Mouse (Mus musculus) gastrocnemius, postnatal 10 days (tissue): ENCODE results near the gene Spns2. TPM values are rescaled to one million over a fixed set of nuclear protein-coding genes. Genes with fewer than 3 reads are reported as not detected.
A peak's percentile ranks its signal among the peaks of the same experiment; 100 is the strongest.

ENCODE experiments used
- DNase-seq: peaks from one replicate; pipeline ENCODE4 v3.0.0; 2021; ENCODE audit warnings: mixed read lengths
- total RNA-seq, 2 experiments: library from RNA; stranded (reverse); gene quantifications; 2 replicates each; pipeline ENCODE4 v1.2.3; 2021

Gene Spns2
- total RNA-seq, 2 experiments from 2014 or later = 15.8 to 20.0 TPM

DNA sequence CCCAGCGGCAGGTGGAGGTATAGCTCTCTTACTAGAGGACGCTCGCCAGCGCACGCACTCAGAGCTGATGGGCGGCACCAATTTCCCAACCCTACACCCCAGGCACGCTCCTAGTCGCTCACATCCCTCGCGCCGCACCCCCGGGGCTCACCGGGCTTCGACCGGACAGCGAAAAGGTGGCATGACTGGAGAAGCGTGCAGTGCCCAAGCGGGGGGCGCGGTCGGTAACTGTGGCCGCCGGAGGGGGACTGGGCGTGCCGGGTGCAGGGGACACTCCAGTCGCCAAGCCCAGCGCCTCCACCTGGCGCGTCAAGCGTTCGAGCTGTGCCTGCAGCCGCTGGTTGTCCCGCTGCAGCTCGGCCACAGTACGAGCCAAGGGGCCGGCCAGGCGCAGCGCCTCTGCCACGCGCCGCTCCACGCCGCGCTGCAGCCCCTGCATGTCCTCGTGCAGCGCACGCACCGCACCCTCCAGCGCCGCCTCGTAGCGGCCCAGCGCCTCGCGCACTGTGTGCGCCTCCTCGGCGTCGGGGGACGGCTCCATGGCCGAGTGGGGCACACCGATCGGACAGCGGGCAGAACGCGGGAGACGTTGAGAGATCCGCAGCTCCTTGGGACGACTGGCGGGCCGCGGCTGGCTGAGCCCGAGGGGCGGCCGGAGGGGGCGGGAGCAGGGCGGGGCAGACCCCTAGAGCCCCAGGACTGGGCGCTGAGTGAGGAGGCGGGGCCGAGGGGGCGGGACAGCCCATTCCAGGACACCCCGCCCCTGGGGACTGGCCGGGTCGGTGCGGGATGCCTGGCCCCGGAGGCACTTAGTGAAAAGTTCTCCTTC, 78.4 kb downstream of the Spns2 start, which contains the start of gene Smtnl2:
Gene Smtnl2, minus strand, starts transcription at position 621 of the 829 bp plus-strand sequence.
- peak; percentile 92 for DNase-seq

DNA sequence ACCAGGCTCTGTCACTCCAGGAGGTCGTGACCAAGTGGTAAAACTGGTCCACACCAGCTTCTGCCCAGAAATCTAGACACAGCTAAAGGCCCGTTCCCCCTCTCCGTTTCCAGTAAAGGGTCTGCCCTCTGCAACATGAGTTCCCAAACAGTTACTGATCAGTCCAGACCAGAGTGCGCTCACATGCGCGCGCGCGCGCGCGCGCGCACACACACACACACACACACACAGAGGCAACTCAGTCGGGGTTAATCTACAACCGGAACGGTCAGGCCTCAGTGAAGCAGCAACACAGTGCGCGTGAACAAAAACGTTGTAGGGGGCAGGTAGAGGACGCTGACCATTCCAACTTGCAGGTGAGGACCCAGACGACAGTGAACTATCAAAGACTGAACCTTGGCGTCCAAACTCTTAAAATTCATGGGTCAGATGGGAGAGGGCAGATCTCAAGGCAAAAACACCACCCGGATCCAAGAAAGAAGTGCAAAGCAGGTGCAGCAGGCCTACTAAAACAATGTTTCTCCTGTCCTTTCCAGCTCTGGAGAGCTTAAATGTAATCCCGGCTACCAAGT, 79.1 kb downstream of the Spns2 start:
- no peak for DNase-seq

DNA sequence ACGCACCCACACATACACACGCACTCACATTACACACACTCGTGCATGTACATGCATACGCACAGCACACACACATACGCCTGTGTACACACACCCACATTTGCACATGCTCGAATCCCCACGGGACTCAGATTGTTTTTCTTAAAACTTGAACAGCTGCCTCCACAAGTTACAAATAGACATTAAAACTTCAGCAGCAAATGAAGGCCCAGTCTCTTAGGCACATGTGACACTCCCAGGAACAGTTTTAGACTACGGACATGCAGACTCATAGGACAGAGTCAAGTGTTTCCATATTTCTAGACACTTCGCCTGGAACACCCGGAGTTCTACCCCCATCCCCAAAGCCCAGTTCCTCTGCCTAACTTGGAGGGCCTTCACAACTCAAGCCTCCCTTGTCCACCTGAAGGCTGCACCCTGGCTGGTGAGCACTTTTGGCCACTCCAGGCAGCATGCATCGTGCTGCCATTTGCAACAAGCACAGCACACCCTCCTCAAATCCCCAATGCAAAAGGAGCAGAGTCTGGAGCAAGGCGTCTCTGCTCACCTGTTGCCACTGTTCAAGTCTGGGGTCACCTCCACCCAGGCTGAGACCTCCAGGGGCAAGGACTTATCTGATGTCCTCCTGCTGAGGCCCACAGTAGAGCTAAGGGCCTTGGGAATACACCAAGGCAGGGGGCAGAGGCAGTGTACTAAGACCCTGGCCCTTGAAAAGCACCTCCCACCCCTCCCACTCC, 79.9 kb downstream of the Spns2 start:
- DNase-seq = no peak

DNA sequence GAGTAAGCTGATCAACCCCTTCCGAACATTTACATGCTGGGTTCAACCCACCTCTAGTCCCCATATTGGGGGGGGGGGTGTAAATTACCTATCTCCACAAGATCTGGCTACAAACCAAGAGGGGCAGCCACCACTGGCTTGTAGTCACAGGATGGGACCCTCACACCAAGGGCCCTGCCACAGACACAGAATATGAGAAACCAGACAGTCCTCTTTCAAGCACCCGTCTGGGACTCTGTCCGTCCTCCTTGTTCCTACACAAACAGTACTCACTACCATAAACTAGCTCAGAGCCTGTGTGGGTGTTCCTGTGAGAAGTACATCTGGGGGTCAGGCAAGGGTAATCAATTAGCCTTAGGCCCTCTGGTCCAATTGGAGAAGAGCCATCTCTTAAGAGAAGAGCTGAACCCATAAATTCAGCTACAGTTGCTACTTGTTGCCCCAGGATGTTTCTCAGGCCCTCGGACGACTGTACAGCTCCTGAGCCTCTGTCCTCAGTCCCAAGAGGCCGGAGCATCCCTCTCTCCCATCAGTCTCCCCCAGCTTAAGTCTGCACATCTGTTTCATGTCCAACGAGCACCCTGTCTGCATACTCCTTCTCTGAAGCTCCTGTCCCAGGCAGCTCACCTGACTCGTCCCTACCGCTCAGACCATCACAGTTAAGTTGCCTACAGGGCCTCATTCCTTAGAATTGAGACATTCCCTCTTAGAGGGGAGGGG, 81.1 kb downstream of the Spns2 start:
- DNase-seq = no peak

DNA sequence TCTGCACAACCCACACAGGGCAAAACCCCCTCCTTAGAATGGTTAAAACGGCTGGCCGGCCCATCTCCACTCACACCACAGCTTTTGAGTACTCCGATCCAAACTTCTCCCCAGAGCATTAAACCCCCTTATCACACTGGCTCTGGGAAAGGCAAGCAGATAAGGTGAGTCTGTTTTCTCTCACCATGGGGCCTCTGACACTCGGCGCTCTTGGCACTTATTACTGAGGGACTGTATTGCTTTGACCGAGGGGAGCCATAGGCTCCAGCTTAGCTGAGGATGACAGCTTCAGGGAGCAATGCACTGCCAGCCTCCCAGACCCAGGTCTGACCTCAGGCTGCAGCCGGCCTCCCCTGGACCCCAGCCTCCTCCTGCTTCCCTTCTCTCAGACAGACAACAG, 82.1 kb downstream of the Spns2 start:
- DNase-seq = no peak

DNA sequence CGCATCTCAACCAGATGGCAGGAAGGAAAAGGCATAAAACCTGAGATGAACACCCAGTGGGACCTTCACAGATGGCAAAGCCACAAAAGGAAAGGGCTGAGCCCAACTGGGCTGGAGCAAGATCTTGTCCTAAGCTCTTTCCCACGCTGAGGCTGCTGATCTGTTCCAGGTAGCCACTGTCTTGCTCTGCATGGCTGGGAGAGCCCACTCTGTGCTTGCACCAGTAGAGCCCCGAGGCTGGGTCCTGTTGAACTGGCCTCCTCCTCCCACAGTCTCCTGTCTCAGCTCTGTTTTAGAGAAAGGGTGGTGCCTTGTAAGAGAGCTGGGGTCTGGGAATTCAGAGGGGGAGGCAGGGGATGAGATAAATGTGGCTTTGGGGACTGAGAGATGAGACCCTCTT, 82.6 kb downstream of the Spns2 start:
- DNase-seq = no peak

DNA sequence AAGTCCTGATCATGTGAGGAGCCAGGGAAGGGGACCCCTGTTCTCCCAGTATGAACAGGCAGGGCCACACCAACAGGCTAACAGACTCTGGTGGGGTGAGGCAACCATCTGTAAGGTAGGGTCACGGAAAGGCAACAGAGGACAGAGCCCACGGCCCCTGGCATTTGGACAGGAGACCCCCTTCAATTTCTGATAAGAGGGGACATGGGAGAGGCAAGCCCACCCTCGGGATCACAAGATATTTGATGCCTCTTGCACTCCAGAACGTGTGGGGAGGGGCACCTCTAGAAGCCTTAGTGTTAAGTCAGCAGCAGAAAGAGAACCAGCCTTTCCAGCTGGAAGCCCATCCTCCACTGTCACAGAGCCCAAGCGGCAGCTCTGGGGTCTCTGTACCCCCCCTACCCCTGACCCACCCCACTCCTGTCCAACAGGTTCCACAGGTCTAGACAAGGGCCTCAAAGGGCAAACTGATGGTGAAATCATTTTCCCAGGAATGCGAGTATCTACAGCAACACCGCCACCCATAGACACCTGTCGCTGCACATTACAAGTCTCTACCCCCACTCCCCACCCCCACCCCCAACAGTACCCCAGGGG, 83.5 kb downstream of the Spns2 start:
- DNase-seq = no peak

DNA sequence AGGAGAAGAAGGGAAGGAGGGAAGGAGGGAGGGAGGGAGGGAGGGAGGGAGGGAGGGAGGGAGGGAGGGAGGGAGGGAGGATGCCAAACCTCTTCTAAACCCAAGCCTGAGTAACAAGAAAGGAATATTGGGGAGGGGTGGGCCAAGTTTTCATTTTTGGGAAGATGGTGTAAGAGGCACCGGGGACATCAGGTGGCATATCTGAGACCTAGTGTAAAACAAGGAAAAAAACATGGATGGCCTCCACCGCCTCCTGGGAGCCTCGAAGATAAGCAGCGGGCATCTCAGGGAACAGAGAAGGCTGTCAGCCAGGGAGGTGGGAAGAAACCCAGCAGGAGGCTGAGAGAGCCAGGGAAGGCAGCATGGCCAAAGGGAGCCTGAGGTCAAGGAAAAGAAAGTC, 84.2 kb downstream of the Spns2 start:
- DNase-seq = no peak

DNA sequence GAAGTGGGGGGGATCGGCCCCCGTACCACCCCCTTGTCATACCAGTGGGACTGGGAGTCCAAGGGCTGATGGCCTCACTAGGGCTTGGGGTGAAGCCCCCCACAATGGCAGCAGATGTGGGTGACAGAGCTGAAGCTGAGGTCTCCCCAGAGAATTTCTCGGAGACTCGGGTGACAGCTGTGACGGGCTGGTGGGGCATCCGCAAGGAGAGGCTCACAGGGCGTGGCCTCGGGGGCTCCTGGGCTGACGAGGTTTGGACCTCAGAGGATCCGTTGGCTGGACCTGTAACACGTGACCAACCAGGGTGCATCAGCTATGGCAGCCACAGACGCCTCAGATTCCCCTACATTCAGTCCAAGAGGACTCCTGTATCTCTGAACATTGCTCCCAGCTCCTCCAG, 86.7 kb downstream of the Spns2 start:
- no peak for DNase-seq

DNA sequence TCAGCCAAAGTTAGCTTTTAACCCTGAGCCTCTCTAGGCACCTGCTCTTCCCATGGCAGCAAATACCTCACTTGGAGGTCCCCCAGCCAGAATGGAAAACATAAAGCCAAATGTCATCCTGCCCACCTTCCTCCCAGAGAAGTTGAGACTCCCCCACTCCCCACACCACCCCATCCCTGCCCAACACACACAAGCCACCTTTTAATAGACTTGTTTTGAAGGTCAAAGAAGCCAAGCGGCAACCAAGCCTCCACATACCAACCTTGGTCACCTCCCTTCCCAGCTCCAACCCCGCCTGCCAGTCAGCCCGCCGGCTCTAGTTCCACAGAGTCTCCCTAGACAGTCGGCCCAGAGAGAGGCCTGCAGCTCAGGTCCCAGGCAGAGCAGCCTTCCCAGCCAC, 87.7 kb downstream of the Spns2 start:
- no peak for DNase-seq

Other genes starting within 250 kb of the Spns2 start
- gene Slc13a5, start 222.7 kb downstream of the Spns2 start, total RNA-seq = 10 to 100 TPM in 1 of 2 experiments, under 1 TPM in 1; 0.33 to 10.5 TPM
- gene Xaf1, start 188.3 kb downstream of the Spns2 start, total RNA-seq = 1 to 10 TPM; 9.3 to 9.8 TPM
- gene Fbxo39, start 175.5 kb downstream of the Spns2 start, total RNA-seq = not detected
- 1 to 10 TPM; 1.2 to 1.4 TPM for gene Tekt1, start 127.5 kb downstream of the Spns2 start, total RNA-seq
- gene Smtnl2, start 78.2 kb downstream of the Spns2 start, total RNA-seq = 100 to 1,000 TPM; 145 to 153 TPM
- under 1 TPM in 1 of 2 experiments, not detected in 1; 0.28 TPM for gene Ggt6, start 54.4 kb downstream of the Spns2 start, total RNA-seq
- gene Mybbp1a, start 48.5 kb downstream of the Spns2 start, total RNA-seq = 10 to 100 TPM; 74.5 to 75.9 TPM
- under 1 TPM; 0.21 to 0.63 TPM for gene Spns3, start 60.6 kb upstream of the Spns2 start, total RNA-seq
- 10 to 100 TPM; 47.7 to 48.6 TPM for gene Ube2g1, start 117.4 kb upstream of the Spns2 start, total RNA-seq
- 10 to 100 TPM; 17.0 to 21.9 TPM for gene Ankfy1, start 200.1 kb upstream of the Spns2 start, total RNA-seq